ENCODE assay signal across 23 mouse cellular contexts in genomic region chr5:105541051-105541450, GRCm38 (mm10).
"Had no signal": no experiment of that assay in that cellular context is flagged by ENCODE, and none has a peak within 500 bp of the region (broad histone marks: within the 10 kb centered on the region; RNA-seq: fewer than 3 reads in every experiment).

No protein-coding gene starts in this region.

- H3K4me3 ChIP-seq: layer of hippocampus, adult 2 months; limb, embryonic 10.5 days; limb, embryonic 13.5 days; liver, embryonic 12.5 days; liver, embryonic 15.5 days; lung, embryonic 15.5 days; megakaryocyte, embryonic 14.5 days; midbrain, embryonic 10.5 days; midbrain, embryonic 13.5 days; myocyte had no signal

- ATAC-seq: midbrain, embryonic 13.5 days; midbrain, embryonic 16.5 days had no signal

- H3K27ac ChIP-seq: kidney, postnatal 0 days; layer of hippocampus, adult 2 months; limb, embryonic 10.5 days; limb, embryonic 13.5 days; liver, embryonic 12.5 days; liver, embryonic 15.5 days; lung, embryonic 15.5 days; midbrain, embryonic 10.5 days; midbrain, embryonic 13.5 days had no signal

- H3K27me3 ChIP-seq: limb, embryonic 13.5 days; liver, embryonic 12.5 days; liver, embryonic 15.5 days; lung, embryonic 15.5 days; megakaryocyte, embryonic 14.5 days; midbrain, embryonic 13.5 days had no signal

- DNase-seq: kidney, postnatal 25 days; layer of hippocampus, adult 9-11 months; liver; lung, adult 18-20 months; lung, postnatal 10 days; lung, postnatal 36 days; right cerebral cortex, adult 18-20 months; right cerebral cortex, postnatal 25 days; spleen, adult 18-20 months; thymus, adult 18-20 months; thymus, postnatal 36 days had no signal

- H3K9ac ChIP-seq: limb, embryonic 13.5 days; liver, embryonic 12.5 days; liver, embryonic 15.5 days; lung, embryonic 15.5 days; midbrain, embryonic 13.5 days had no signal

- H3K9me3 ChIP-seq: limb, embryonic 10.5 days; limb, embryonic 13.5 days; liver, embryonic 12.5 days; liver, embryonic 15.5 days; lung, embryonic 15.5 days; megakaryocyte, embryonic 14.5 days; midbrain, embryonic 10.5 days; midbrain, embryonic 13.5 days had no signal

- H3K4me2 ChIP-seq: limb, embryonic 13.5 days; liver, embryonic 12.5 days; liver, embryonic 15.5 days; lung, embryonic 15.5 days; midbrain, embryonic 13.5 days had no signal

- H3K4me1 ChIP-seq: limb, embryonic 10.5 days; limb, embryonic 13.5 days; liver, embryonic 12.5 days; lung, embryonic 15.5 days; midbrain, embryonic 13.5 days had no signal
